Mouse (Mus musculus): ENCODE results near the gene P2rx7. TPM values are rescaled to one million over a fixed set of nuclear protein-coding genes. Genes with fewer than 3 reads are reported as not detected.

The P2rx7 gene
- polyA plus RNA-seq, 1 experiment = 80.3 TPM

GRCm38 (mm10) chr5:122679881-122680280 lies 36.2 kb downstream of the P2rx7 start:
- H3K4me3 ChIP-seq (ENCODE audit: insufficient read depth, low read length) = no peak overlapping the region
- TF ChIP-seq CTCF (IDR thresholded peaks at IDR 0.05; ENCODE audit: low read depth, low read length) = no peak
- TF ChIP-seq POLR2A (IDR thresholded peaks at IDR 0.05; ENCODE audit: borderline replicate concordance, low read depth, low read length) = no peak

GRCm38 (mm10) chr5:122681276-122681675 lies 37.6 kb downstream of the P2rx7 start:
- no peak overlapping the region for H3K4me3 ChIP-seq (ENCODE audit: insufficient read depth, low read length)
- peaks cover 23% of the 10 kb centered on the region for H3K4me1 ChIP-seq (ENCODE audit: control insufficient read depth, insufficient read depth, low read length)
- TF ChIP-seq POLR2A (IDR thresholded peaks at IDR 0.05; ENCODE audit: borderline replicate concordance, low read depth, low read length) = no peak
- no peak for TF ChIP-seq CTCF (IDR thresholded peaks at IDR 0.05; ENCODE audit: low read depth, low read length)
- no peak overlapping the region for H3K27ac ChIP-seq (ENCODE audit: insufficient read depth, low read depth, low read length)

More at GRCm38 (mm10) chr5:122679881-122680280, 36.2 kb downstream of the P2rx7 start:
- H3K27ac ChIP-seq (ENCODE audit: insufficient read depth, low read depth, low read length) = no peak overlapping the region
- peaks cover 23% of the 10 kb centered on the region for H3K4me1 ChIP-seq (ENCODE audit: control insufficient read depth, insufficient read depth, low read length)

GRCm38 (mm10) chr5:122683926-122684325 lies 40.2 kb downstream of the P2rx7 start:
- peak overlapping the region; percentile 90 for H3K27ac ChIP-seq (ENCODE audit: insufficient read depth, low read depth, low read length)
- H3K4me3 ChIP-seq (ENCODE audit: insufficient read depth, low read length) = no peak overlapping the region
- H3K4me1 ChIP-seq (ENCODE audit: control insufficient read depth, insufficient read depth, low read length) = peaks cover 19% of the 10 kb centered on the region
- no peak for TF ChIP-seq CTCF (IDR thresholded peaks at IDR 0.05; ENCODE audit: low read depth, low read length)
- no peak for TF ChIP-seq POLR2A (IDR thresholded peaks at IDR 0.05; ENCODE audit: borderline replicate concordance, low read depth, low read length)

- no peak overlapping the region for H3K4me3 ChIP-seq (ENCODE audit: insufficient read depth, low read length)
- TF ChIP-seq CTCF (IDR thresholded peaks at IDR 0.05; ENCODE audit: low read depth, low read length) (no peak), POLR2A (IDR thresholded peaks at IDR 0.05; ENCODE audit: borderline replicate concordance, low read depth, low read length) (no peak)
- H3K27ac ChIP-seq (ENCODE audit: insufficient read depth, low read depth, low read length) = no peak overlapping the region
- peaks cover 15% of the 10 kb centered on the region for H3K4me1 ChIP-seq (ENCODE audit: control insufficient read depth, insufficient read depth, low read length)
These were observed 43.7 kb downstream of the P2rx7 start for GRCm38 (mm10) chr5:122687391-122687790.

GRCm38 (mm10) chr5:122689153-122689552 lies 45.4 kb downstream of the P2rx7 start:
- H3K27ac ChIP-seq (ENCODE audit: insufficient read depth, low read depth, low read length) = no peak overlapping the region
- TF ChIP-seq CTCF (IDR thresholded peaks at IDR 0.05; ENCODE audit: low read depth, low read length) (no peak), POLR2A (IDR thresholded peaks at IDR 0.05; ENCODE audit: borderline replicate concordance, low read depth, low read length) (no peak)
- peaks cover 7% of the 10 kb centered on the region for H3K4me1 ChIP-seq (ENCODE audit: control insufficient read depth, insufficient read depth, low read length)
- no peak overlapping the region for H3K4me3 ChIP-seq (ENCODE audit: insufficient read depth, low read length)

GRCm38 (mm10) chr5:122690486-122690885 lies 46.8 kb downstream of the P2rx7 start:
- no peak overlapping the region for H3K27ac ChIP-seq (ENCODE audit: insufficient read depth, low read depth, low read length)
- H3K4me3 ChIP-seq (ENCODE audit: insufficient read depth, low read length) = no peak overlapping the region
- H3K4me1 ChIP-seq (ENCODE audit: control insufficient read depth, insufficient read depth, low read length) = no peaks in the 10 kb centered on the region
- TF ChIP-seq CTCF (IDR thresholded peaks at IDR 0.05; ENCODE audit: low read depth, low read length) (no peak), POLR2A (IDR thresholded peaks at IDR 0.05; ENCODE audit: borderline replicate concordance, low read depth, low read length) (no peak)

GRCm38 (mm10) chr5:122693431-122694207 lies 49.9 kb downstream of the P2rx7 start:
- H3K27ac ChIP-seq (ENCODE audit: insufficient read depth, low read depth, low read length) = no peak overlapping the region
- H3K4me3 ChIP-seq (ENCODE audit: insufficient read depth, low read length) = no peak overlapping the region
- H3K4me1 ChIP-seq (ENCODE audit: control insufficient read depth, insufficient read depth, low read length) = peaks cover 3% of the 10 kb centered on the region
- TF ChIP-seq POLR2A (IDR thresholded peaks at IDR 0.05; ENCODE audit: borderline replicate concordance, low read depth, low read length) (no peak), CTCF (IDR thresholded peaks at IDR 0.05; ENCODE audit: low read depth, low read length) (no peak)

GRCm38 (mm10) chr5:122695516-122695915 lies 51.8 kb downstream of the P2rx7 start:
- no peak for TF ChIP-seq POLR2A (IDR thresholded peaks at IDR 0.05; ENCODE audit: borderline replicate concordance, low read depth, low read length)
- TF ChIP-seq CTCF (IDR thresholded peaks at IDR 0.05; ENCODE audit: low read depth, low read length) = no peak
- Histone ChIP-seq H3K27ac (ENCODE audit: insufficient read depth, low read depth, low read length) (no peak overlapping the region), H3K4me3 (ENCODE audit: insufficient read depth, low read length) (no peak overlapping the region), H3K4me1 (ENCODE audit: control insufficient read depth, insufficient read depth, low read length) (peaks cover 10% of the 10 kb centered on the region)

- no peak for TF ChIP-seq POLR2A (IDR thresholded peaks at IDR 0.05; ENCODE audit: borderline replicate concordance, low read depth, low read length)
- no peak for TF ChIP-seq CTCF (IDR thresholded peaks at IDR 0.05; ENCODE audit: low read depth, low read length)
- no peak overlapping the region for H3K27ac ChIP-seq (ENCODE audit: insufficient read depth, low read depth, low read length)
- H3K4me1 ChIP-seq (ENCODE audit: control insufficient read depth, insufficient read depth, low read length) = peaks cover 28% of the 10 kb centered on the region
- H3K4me3 ChIP-seq (ENCODE audit: insufficient read depth, low read length) = no peak overlapping the region
These were observed 54.5 kb downstream of the P2rx7 start for GRCm38 (mm10) chr5:122698041-122698700.

GRCm38 (mm10) chr5:122698701-122699060 lies 55.0 kb downstream of the P2rx7 start:
- TF ChIP-seq POLR2A (IDR thresholded peaks at IDR 0.05; ENCODE audit: borderline replicate concordance, low read depth, low read length) = no peak
- TF ChIP-seq CTCF (IDR thresholded peaks at IDR 0.05; ENCODE audit: low read depth, low read length) = no peak
- Histone ChIP-seq H3K4me1 (ENCODE audit: control insufficient read depth, insufficient read depth, low read length) (peaks cover 33% of the 10 kb centered on the region), H3K27ac (ENCODE audit: insufficient read depth, low read depth, low read length) (no peak overlapping the region), H3K4me3 (ENCODE audit: insufficient read depth, low read length) (no peak overlapping the region)

All from bone marrow macrophage, adult 2 months (primary cell).